ENCODE assay signal across 28 mouse cellular contexts in the genomic region with DNA sequence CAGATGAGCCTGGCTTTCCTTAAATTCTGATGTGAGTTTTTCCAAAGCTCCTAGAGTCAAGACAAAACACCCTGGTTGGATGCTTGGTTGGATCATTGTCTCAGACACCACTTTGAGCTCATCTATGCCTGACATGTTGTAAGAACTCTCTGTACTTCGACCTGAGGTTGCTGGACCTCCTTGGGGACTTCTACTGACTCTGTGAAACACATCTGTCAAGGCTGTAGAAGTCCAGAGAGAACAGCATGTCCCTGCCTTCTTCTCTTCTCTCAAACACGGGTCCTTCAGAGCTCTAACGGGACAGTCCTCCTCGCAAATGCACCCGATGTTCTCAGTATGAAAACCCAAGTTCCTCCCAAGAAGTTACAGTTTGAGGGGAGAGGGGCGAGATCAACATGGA.
DNase-seq lines count a peak whose midpoint lies in the region; ATAC-seq and TF ChIP-seq lines count a peak whose summit lies in the region.
"Had no signal": no experiment of that assay in that cellular context is flagged by ENCODE, and none has a peak within 500 bp of the region (broad histone marks: within the 10 kb centered on the region; RNA-seq: fewer than 3 reads in every experiment).

No protein-coding gene starts in this region.

- 75% methylated on average over 6 of the region's 6 CpGs for whole genome bisulfite sequencing in limb, embryonic 15.5 days

- peak overlapping the region; percentile 61 for H3K27ac ChIP-seq in testis, adult 2 months (ENCODE audit: control insufficient read depth, insufficient read depth, low read depth, low read length)
- peak overlapping the region; percentile 54 for H3K27ac ChIP-seq in limb, embryonic 15.5 days
- H3K27ac ChIP-seq: forebrain, embryonic 10.5 days; heart, embryonic 10.5 days; hindbrain, embryonic 14.5 days; liver, embryonic 12.5 days; midbrain, embryonic 13.5 days had no signal

- no peak for ATAC-seq in limb, embryonic 15.5 days (ENCODE audit: insufficient number of reproducible peaks, low FRiP score, low TSS enrichment, low read depth)
- ATAC-seq: forebrain, embryonic 16.5 days; intestine, postnatal 0 days; liver, embryonic 12.5 days; liver, postnatal 0 days; lung, postnatal 0 days; midbrain, embryonic 13.5 days had no signal

- no peak for TF ChIP-seq POLR2A in testis, adult 2 months (IDR thresholded peaks at IDR 0.05; ENCODE audit: control insufficient read depth, low read depth, low read length)

- peak; percentile 94 for DNase-seq in heart, adult 11 months
- DNase-seq in heart, postnatal 4 days, result no peak
- DNase-seq in testis, postnatal 10 days (ENCODE audit: low spot score), result no peak
- DNase-seq in spleen, adult 18-20 months, result no peak
- DNase-seq: adrenal gland, postnatal 36 days; B cell, adult 2 months; cerebellum, adult 18-20 months; cerebellum, postnatal 10 days; gastrocnemius, postnatal 14 days; kidney, adult 9 months; kidney, postnatal 10 days; layer of hippocampus, postnatal 36 days; liver, postnatal 0 days; lung, postnatal 4 days; retina, postnatal 1 day; right cerebral cortex, postnatal 14 days; thymus, postnatal 4 days had no signal

- H3K9ac ChIP-seq in limb, embryonic 15.5 days, result no peak overlapping the region
- H3K9ac ChIP-seq: hindbrain, embryonic 14.5 days; liver, embryonic 12.5 days; liver, postnatal 0 days; midbrain, embryonic 13.5 days had no signal

- no peaks in the 10 kb centered on the region for H3K36me3 ChIP-seq in testis, adult 2 months (ENCODE audit: control insufficient read depth, insufficient read depth, low read length)
- no peaks in the 10 kb centered on the region for H3K36me3 ChIP-seq in limb, embryonic 15.5 days
- H3K36me3 ChIP-seq: forebrain, embryonic 10.5 days; heart, embryonic 10.5 days; liver, embryonic 12.5 days; midbrain, embryonic 13.5 days had no signal

- H3K27me3 ChIP-seq in testis, adult 2 months (ENCODE audit: control insufficient read depth, insufficient read depth, low read length), result no peaks in the 10 kb centered on the region
- H3K27me3 ChIP-seq in limb, embryonic 15.5 days, result no peaks in the 10 kb centered on the region
- H3K27me3 ChIP-seq: liver, embryonic 12.5 days; megakaryocyte, embryonic 14.5 days; midbrain, embryonic 13.5 days had no signal

- no peak overlapping the region for H3K4me3 ChIP-seq in testis, adult 2 months (ENCODE audit: control insufficient read depth, low read depth, low read length)
- no peak overlapping the region for H3K4me3 ChIP-seq in limb, embryonic 15.5 days
- H3K4me3 ChIP-seq: forebrain, embryonic 10.5 days; heart, embryonic 10.5 days; liver, embryonic 12.5 days; megakaryocyte, embryonic 14.5 days; midbrain, embryonic 13.5 days had no signal

- TF ChIP-seq CTCF in testis, adult 2 months (IDR thresholded peaks at IDR 0.05; ENCODE audit: control insufficient read depth, insufficient read depth, insufficient replicate concordance, low read depth, low read length), result no peak

- no peaks in the 10 kb centered on the region for H3K9me3 ChIP-seq in limb, embryonic 15.5 days
- H3K9me3 ChIP-seq: forebrain, embryonic 10.5 days; heart, embryonic 10.5 days; liver, embryonic 12.5 days; midbrain, embryonic 13.5 days had no signal

- no peak overlapping the region for H3K4me2 ChIP-seq in limb, embryonic 15.5 days
- H3K4me2 ChIP-seq: hindbrain, embryonic 14.5 days; liver, embryonic 12.5 days; midbrain, embryonic 13.5 days had no signal

- H3K4me1 ChIP-seq in testis, adult 2 months (ENCODE audit: control insufficient read depth, insufficient read depth, low read length), result peaks cover 2% of the 10 kb centered on the region; the same call in 1 of the 2 replicates
- H3K4me1 ChIP-seq in limb, embryonic 15.5 days, result peaks cover 31% of the 10 kb centered on the region
- H3K4me1 ChIP-seq: forebrain, embryonic 10.5 days; heart, embryonic 10.5 days; liver, embryonic 12.5 days; megakaryocyte, embryonic 14.5 days; midbrain, embryonic 13.5 days had no signal
